Mouse (Mus musculus) heart, postnatal 4 days (tissue): ENCODE data around the gene G430095P16Rik. TPM values are rescaled to one million over a fixed set of nuclear protein-coding genes. Genes with fewer than 3 reads are reported as not detected.

Source experiments
- DNase-seq: peaks from one replicate; pipeline ENCODE4 v3.0.0; 2021
- total RNA-seq, 2 experiments: library from RNA; stranded (reverse); gene quantifications; 2 replicates each; pipeline ENCODE4 v1.2.3; 2021

The G430095P16Rik gene
- total RNA-seq, 2 experiments from 2014 or later = 1.1 to 1.3 TPM

GRCm38 (mm10) chr8:84703466-84704249 is 19.1 kb upstream of the G430095P16Rik start:
- DNase-seq = no peak

- DNase-seq = peak; percentile 90
Measured at GRCm38 (mm10) chr8:84704356-84704755, 18.5 kb upstream of the G430095P16Rik start.

GRCm38 (mm10) chr8:84704867-84705831 is 17.7 kb upstream of the G430095P16Rik start:
- DNase-seq = peak; percentile 56

- no peak for DNase-seq
Measured at GRCm38 (mm10) chr8:84705960-84706359, 16.8 kb upstream of the G430095P16Rik start.

GRCm38 (mm10) chr8:84706610-84707266 is 16.1 kb upstream of the G430095P16Rik start:
- DNase-seq = no peak

- DNase-seq = no peak
Measured at GRCm38 (mm10) chr8:84707267-84707883, 15.4 kb upstream of the G430095P16Rik start.

GRCm38 (mm10) chr8:84708071-84708541 is 14.7 kb upstream of the G430095P16Rik start:
- DNase-seq = no peak

GRCm38 (mm10) chr8:84708774-84709475 is 13.9 kb upstream of the G430095P16Rik start:
- DNase-seq = peak; percentile 92

- DNase-seq = no peak
Measured at GRCm38 (mm10) chr8:84709931-84710330, 12.9 kb upstream of the G430095P16Rik start.

- DNase-seq = no peak
Measured at GRCm38 (mm10) chr8:84711312-84711711, 11.5 kb upstream of the G430095P16Rik start.

GRCm38 (mm10) chr8:84711933-84712758 is 10.7 kb upstream of the G430095P16Rik start:
- DNase-seq = peak; percentile 70

- DNase-seq = no peak
Measured at GRCm38 (mm10) chr8:84712759-84713120, 10.1 kb upstream of the G430095P16Rik start.

GRCm38 (mm10) chr8:84713381-84713780 is 9.4 kb upstream of the G430095P16Rik start:
- no peak for DNase-seq

- DNase-seq = no peak
Measured at GRCm38 (mm10) chr8:84714161-84714560, 8.6 kb upstream of the G430095P16Rik start.

GRCm38 (mm10) chr8:84715893-84716468 is 6.8 kb upstream of the G430095P16Rik start:
- no peak for DNase-seq

- no peak for DNase-seq
Measured at GRCm38 (mm10) chr8:84716790-84717189, 6.0 kb upstream of the G430095P16Rik start.

GRCm38 (mm10) chr8:84718476-84718875 is 4.3 kb upstream of the G430095P16Rik start:
- no peak for DNase-seq

- no peak for DNase-seq
Measured at GRCm38 (mm10) chr8:84718959-84719690, 3.7 kb upstream of the G430095P16Rik start.

GRCm38 (mm10) chr8:84722530-84722849 is 317 bp upstream of the G430095P16Rik start:
- DNase-seq = no peak

- DNase-seq = no peak
Measured at GRCm38 (mm10) chr8:84723571-84723900, 729 bp downstream of the G430095P16Rik start.
